Mouse (Mus musculus): ENCODE results near the gene Med13l. TPM values are rescaled to one million over a fixed set of nuclear protein-coding genes. Genes with fewer than 3 reads are reported as not detected.
"Not testable (repeated sequence)": the region's sequence is repeated elsewhere in the genome, so short reads cannot be mapped to it uniquely, and the experiment has no call there.

Med13l gene
- polyA plus RNA-seq, 1 experiment: 19.3 TPM

DNA sequence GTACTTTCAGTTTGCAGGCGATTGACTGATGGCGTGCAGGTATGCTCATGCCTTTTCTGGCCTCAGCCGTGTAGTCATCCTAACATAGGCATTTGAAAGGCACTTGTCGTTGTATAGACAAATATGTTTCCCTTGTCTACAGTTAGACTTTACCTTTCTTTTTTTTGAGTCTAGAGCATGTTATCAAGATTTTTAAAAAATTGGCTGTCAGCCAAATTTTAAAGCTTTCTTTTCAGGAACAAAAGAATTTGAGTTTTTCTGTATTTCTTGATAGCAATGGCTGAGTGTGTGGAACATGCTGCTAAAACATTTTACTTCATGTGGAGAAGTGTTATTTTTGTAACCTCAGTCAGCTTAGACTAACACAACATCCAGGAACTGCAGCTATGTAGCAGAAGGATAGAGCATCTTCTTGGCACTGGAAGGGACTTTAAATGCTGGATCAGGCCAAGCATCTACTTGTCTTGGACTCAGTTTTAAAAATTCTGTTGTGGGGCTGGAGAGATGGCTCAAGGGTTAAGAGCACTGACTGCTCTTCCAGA, 89.6 kb downstream of the Med13l start:
- TF ChIP-seq POLR2A (IDR thresholded peaks at IDR 0.05; ENCODE audit: low read depth, low read length) (no peak), CTCF (IDR thresholded peaks at IDR 0.05; ENCODE audit: extremely low read depth, insufficient read depth, insufficient read length, insufficient replicate concordance) (no peak)
- no peaks in the 10 kb centered on the region for H3K27me3 ChIP-seq (ENCODE audit: control insufficient read depth, insufficient read depth, low read length)
- DNase-seq (ENCODE audit: low read depth in 1 of 2, low spot score in 2 of 2): no peak
- H3K36me3 ChIP-seq (ENCODE audit: control insufficient read depth, insufficient read depth, low read length): no peaks in the 10 kb centered on the region
- H3K4me3 ChIP-seq (ENCODE audit: extremely low read depth, insufficient read depth, insufficient read length): no peak overlapping the region
- WGBS: 65% methylated on average over 4 of the region's 4 CpGs
- peaks cover 32% of the 10 kb centered on the region for H3K4me1 ChIP-seq (ENCODE audit: control insufficient read depth, insufficient read depth, insufficient read length)
- no peak overlapping the region for H3K27ac ChIP-seq (ENCODE audit: insufficient read depth, low read length)

DNA sequence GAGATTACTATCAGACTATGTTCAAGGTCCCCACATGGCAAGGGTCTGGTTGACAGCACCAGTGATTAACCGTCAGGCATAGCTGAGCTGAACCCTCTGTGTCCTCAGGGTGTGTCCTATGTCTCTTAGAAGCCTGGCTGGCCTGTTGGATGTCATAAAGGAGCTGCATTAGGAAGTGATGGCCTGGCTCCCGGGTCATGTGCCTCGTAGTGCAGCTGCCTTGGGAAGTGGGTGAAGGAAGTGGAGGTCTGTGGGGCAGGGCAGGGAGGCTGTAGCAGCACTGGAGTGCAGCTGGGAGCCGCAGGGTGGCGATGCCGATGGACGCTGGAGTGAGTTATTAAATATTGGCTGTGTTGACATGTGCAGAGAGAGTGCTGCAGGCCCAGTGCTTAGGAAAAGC, 90.3 kb downstream of the Med13l start:
- H3K27ac ChIP-seq (ENCODE audit: insufficient read depth, low read length): no peak overlapping the region
- TF ChIP-seq CTCF (IDR thresholded peaks at IDR 0.05; ENCODE audit: extremely low read depth, insufficient read depth, insufficient read length, insufficient replicate concordance): no peak
- peaks cover 27% of the 10 kb centered on the region for H3K4me1 ChIP-seq (ENCODE audit: control insufficient read depth, insufficient read depth, insufficient read length)
- 78% methylated on average over 7 of the region's 7 CpGs for WGBS
- DNase-seq (ENCODE audit: low read depth in 1 of 2, low spot score in 2 of 2): no peak
- H3K4me3 ChIP-seq (ENCODE audit: extremely low read depth, insufficient read depth, insufficient read length): no peak overlapping the region
- no peaks in the 10 kb centered on the region for H3K27me3 ChIP-seq (ENCODE audit: control insufficient read depth, insufficient read depth, low read length)
- no peaks in the 10 kb centered on the region for H3K36me3 ChIP-seq (ENCODE audit: control insufficient read depth, insufficient read depth, low read length)

DNA sequence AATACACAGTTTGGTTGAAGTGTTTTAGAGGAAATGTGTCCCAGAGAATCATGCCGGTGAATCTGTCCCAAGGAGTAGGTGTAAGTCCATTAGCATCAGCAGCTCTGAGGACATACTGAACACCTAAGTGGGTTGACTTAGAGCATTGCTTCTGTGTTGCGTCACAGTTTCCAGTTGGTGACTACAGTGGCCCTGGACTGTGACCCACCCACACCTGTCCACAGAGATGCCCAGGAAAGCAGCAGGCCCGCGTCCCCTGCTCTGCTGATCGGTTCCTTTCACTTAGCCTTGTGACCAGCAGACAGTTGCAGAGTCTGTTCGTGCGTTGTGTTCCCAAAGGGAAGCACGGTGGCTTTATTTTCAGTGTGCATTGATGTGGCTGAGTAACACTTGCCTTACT, 92.1 kb downstream of the Med13l start:
- Histone ChIP-seq H3K4me1 (ENCODE audit: control insufficient read depth, insufficient read depth, insufficient read length) (peaks cover 15% of the 10 kb centered on the region; the same call in 1 of the 2 replicates), H3K27ac (ENCODE audit: insufficient read depth, low read length) (no peak overlapping the region), H3K4me3 (ENCODE audit: extremely low read depth, insufficient read depth, insufficient read length) (no peak overlapping the region), H3K27me3 (ENCODE audit: control insufficient read depth, insufficient read depth, low read length) (no peaks in the 10 kb centered on the region), H3K36me3 (ENCODE audit: control insufficient read depth, insufficient read depth, low read length) (no peaks in the 10 kb centered on the region)
- WGBS: 68% methylated on average over 8 of the region's 8 CpGs
- TF ChIP-seq CTCF (IDR thresholded peaks at IDR 0.05; ENCODE audit: extremely low read depth, insufficient read depth, insufficient read length, insufficient replicate concordance) (no peak), POLR2A (IDR thresholded peaks at IDR 0.05; ENCODE audit: low read depth, low read length) (no peak)
- no peak for DNase-seq (ENCODE audit: low read depth in 1 of 2, low spot score in 2 of 2)

DNA sequence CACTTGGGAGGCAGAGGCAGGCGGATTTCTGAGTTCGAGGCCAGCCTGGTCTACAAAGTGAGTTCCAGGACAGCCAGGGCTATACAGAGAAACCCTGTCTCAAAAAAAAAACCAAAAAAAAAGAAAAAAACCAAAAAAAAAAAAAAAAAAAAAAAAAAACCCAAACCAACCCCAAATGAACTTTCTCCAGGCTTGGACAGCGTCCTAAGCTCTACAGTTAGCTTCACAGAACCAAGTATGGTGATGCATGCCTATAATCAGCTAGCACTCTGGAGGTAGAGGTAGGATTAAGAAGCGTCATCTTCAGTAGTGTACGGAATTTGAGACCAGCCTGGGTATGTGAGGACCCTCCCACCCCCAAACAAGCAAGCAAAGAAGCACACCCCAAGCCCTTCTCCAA, 92.6 kb downstream of the Med13l start:
- H3K4me3 ChIP-seq (ENCODE audit: extremely low read depth, insufficient read depth, insufficient read length): not testable (repeated sequence)

DNA sequence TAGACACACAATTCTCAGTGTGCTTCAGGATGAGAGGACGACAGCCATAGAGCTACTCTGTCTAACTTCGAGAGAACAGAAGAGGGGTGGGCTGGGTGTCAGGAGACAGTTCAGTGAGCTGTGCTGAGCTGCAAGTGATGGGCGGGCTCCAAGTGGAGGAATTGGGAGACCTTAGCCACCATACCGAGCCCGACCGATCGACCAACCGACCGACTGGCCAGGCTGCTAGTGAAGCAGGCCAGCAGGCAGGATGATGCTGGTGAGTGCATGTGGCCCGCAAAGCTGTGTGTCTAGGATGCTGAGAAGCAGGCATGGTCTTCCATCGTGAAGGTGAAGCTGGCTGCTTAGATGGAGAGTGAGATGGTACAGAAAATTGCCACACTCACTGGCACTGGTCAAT, 94.1 kb downstream of the Med13l start:
- Histone ChIP-seq H3K27ac (ENCODE audit: insufficient read depth, low read length) (no peak overlapping the region), H3K36me3 (ENCODE audit: control insufficient read depth, insufficient read depth, low read length) (no peaks in the 10 kb centered on the region), H3K4me1 (ENCODE audit: control insufficient read depth, insufficient read depth, insufficient read length) (peaks cover 9% of the 10 kb centered on the region; the same call in 1 of the 2 replicates), H3K27me3 (ENCODE audit: control insufficient read depth, insufficient read depth, low read length) (no peaks in the 10 kb centered on the region), H3K4me3 (ENCODE audit: extremely low read depth, insufficient read depth, insufficient read length) (no peak overlapping the region)
- 88% methylated on average over 11 of the region's 11 CpGs for WGBS
- TF ChIP-seq CTCF (IDR thresholded peaks at IDR 0.05; ENCODE audit: extremely low read depth, insufficient read depth, insufficient read length, insufficient replicate concordance) (no peak), POLR2A (IDR thresholded peaks at IDR 0.05; ENCODE audit: low read depth, low read length) (no peak)
- no peak for DNase-seq (ENCODE audit: low read depth in 1 of 2, low spot score in 2 of 2)

More for the DNA sequence above, 92.6 kb downstream of the Med13l start:
- peaks cover 10% of the 10 kb centered on the region; the same call in 1 of the 2 replicates for H3K4me1 ChIP-seq (ENCODE audit: control insufficient read depth, insufficient read depth, insufficient read length)
- H3K36me3 ChIP-seq (ENCODE audit: control insufficient read depth, insufficient read depth, low read length); H3K27me3 ChIP-seq (ENCODE audit: control insufficient read depth, insufficient read depth, low read length); DNase-seq (ENCODE audit: low read depth in 1 of 2, low spot score in 2 of 2); H3K27ac ChIP-seq (ENCODE audit: insufficient read depth, low read length): not testable (repeated sequence)
- 95% methylated on average over 5 of the region's 5 CpGs for WGBS

DNA sequence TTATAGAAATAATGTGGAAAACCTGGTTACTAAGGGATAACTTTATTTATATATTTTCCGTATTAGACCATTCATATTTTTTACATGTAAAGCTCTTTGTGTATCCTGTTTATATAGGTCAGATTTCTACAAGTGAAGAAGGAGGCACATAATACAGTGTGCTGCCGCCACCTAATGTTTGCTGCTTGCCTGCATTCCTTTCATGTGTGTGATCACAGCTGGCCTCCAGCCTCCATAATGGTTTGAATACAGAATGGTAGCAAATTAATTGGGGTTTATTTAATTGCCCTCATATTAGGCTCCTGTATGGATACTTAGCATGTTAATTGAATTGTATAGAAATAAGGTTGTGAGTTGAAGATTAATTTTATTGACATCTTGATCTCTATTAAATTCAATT, 94.5 kb downstream of the Med13l start:
- DNase-seq (ENCODE audit: low read depth in 1 of 2, low spot score in 2 of 2): peak in 1 of 2 experiments; percentile 31
- 73% methylated on average over 2 of the region's 2 CpGs for WGBS
- H3K4me3 ChIP-seq (ENCODE audit: extremely low read depth, insufficient read depth, insufficient read length): no peak overlapping the region
- peaks cover 7% of the 10 kb centered on the region; the same call in 1 of the 2 replicates for H3K4me1 ChIP-seq (ENCODE audit: control insufficient read depth, insufficient read depth, insufficient read length)
- H3K27ac ChIP-seq (ENCODE audit: insufficient read depth, low read length): no peak overlapping the region
- H3K36me3 ChIP-seq (ENCODE audit: control insufficient read depth, insufficient read depth, low read length): no peaks in the 10 kb centered on the region
- TF ChIP-seq POLR2A (IDR thresholded peaks at IDR 0.05; ENCODE audit: low read depth, low read length) (no peak), CTCF (IDR thresholded peaks at IDR 0.05; ENCODE audit: extremely low read depth, insufficient read depth, insufficient read length, insufficient replicate concordance) (peak; percentile 51; the same call in 1 of the 2 replicates)
- no peaks in the 10 kb centered on the region for H3K27me3 ChIP-seq (ENCODE audit: control insufficient read depth, insufficient read depth, low read length)

DNA sequence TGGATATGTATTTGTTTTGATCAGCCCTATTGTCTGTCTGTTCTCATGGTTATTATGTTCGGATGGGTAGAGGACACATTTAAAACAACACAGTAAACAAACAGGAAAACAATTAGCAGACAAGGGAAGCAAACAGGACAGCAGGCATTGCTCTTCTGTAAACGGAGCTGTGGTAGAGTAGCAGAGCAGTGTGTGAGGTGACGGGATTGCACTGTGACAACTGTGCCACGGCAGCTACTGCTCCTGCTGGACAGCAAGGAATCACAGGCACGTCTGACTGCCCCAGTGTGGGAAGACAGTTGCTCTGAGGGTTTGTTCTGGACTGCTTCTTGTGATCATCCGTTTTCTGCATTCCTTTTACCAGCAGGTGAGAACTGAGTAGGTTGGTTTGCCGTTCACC, 94.9 kb downstream of the Med13l start:
- TF ChIP-seq POLR2A (IDR thresholded peaks at IDR 0.05; ENCODE audit: low read depth, low read length) (no peak), CTCF (IDR thresholded peaks at IDR 0.05; ENCODE audit: extremely low read depth, insufficient read depth, insufficient read length, insufficient replicate concordance) (no peak)
- H3K27ac ChIP-seq (ENCODE audit: insufficient read depth, low read length): no peak overlapping the region
- WGBS: 76% methylated on average over 7 of the region's 7 CpGs
- peaks cover 7% of the 10 kb centered on the region; the same call in 1 of the 2 replicates for H3K4me1 ChIP-seq (ENCODE audit: control insufficient read depth, insufficient read depth, insufficient read length)
- no peak overlapping the region for H3K4me3 ChIP-seq (ENCODE audit: extremely low read depth, insufficient read depth, insufficient read length)
- no peak for DNase-seq (ENCODE audit: low read depth in 1 of 2, low spot score in 2 of 2)
- no peaks in the 10 kb centered on the region for H3K36me3 ChIP-seq (ENCODE audit: control insufficient read depth, insufficient read depth, low read length)
- no peaks in the 10 kb centered on the region for H3K27me3 ChIP-seq (ENCODE audit: control insufficient read depth, insufficient read depth, low read length)

Measured in spleen, adult 2 months (tissue).